Mouse (Mus musculus): ENCODE measurements around the gene Trip10.

- TF ChIP-seq MAX (IDR thresholded peaks at IDR 0.05; ENCODE audit: low read length) (no peak), ZC3H11A (IDR thresholded peaks at IDR 0.05; ENCODE audit: low read depth, low read length) (no peak)
Measured at GRCm38 (mm10) chr17:57261796-57262195, 12.5 kb downstream of the Trip10 start.

Data from MEL (cell line).